Mouse (Mus musculus) CH12F3 (cell line): ENCODE data around the gene Dtx1.

Experiments
- in situ Hi-C: fragments of 300-500 bp; cut with MboI; formaldehyde crosslinking; loops from 2 replicates; pipeline ENCODE4 v1.14.3; 2020; ENCODE audit warnings: low sequenced_read_pairs

Gene Dtx1

GRCm38 (mm10) chr5:120645851-120646250, 65.9 kb downstream of the Dtx1 start:
- in situ Hi-C loops, result no loop called here

- in situ Hi-C loops, result no loop called here
These were observed 67.5 kb downstream of the Dtx1 start for GRCm38 (mm10) chr5:120644227-120644626.

- in situ Hi-C loops, result no loop called here
These were observed 68.2 kb downstream of the Dtx1 start for GRCm38 (mm10) chr5:120643365-120644085.

GRCm38 (mm10) chr5:120640094-120640493, 71.6 kb downstream of the Dtx1 start:
- in situ Hi-C loops, result no loop called here

- in situ Hi-C loops, result no loop called here
These were observed 76.1 kb downstream of the Dtx1 start for GRCm38 (mm10) chr5:120635633-120636032.

GRCm38 (mm10) chr5:120634860-120635259, 76.9 kb downstream of the Dtx1 start:
- in situ Hi-C loops, result no loop called here

- in situ Hi-C loops, result no loop called here
These were observed 77.6 kb downstream of the Dtx1 start, which contains the start of gene Cfap73 for GRCm38 (mm10) chr5:120634131-120634530. Gene Cfap73, minus strand, starts transcription at chr5:120634235.

GRCm38 (mm10) chr5:120631892-120632291, 79.8 kb downstream of the Dtx1 start:
- in situ Hi-C loops, result no loop called here

GRCm38 (mm10) chr5:120631128-120631527, 80.6 kb downstream of the Dtx1 start:
- in situ Hi-C loops, result no loop called here
